Mouse (Mus musculus): ENCODE data around the gene Ap1g2.

Gene Ap1g2

DNA sequence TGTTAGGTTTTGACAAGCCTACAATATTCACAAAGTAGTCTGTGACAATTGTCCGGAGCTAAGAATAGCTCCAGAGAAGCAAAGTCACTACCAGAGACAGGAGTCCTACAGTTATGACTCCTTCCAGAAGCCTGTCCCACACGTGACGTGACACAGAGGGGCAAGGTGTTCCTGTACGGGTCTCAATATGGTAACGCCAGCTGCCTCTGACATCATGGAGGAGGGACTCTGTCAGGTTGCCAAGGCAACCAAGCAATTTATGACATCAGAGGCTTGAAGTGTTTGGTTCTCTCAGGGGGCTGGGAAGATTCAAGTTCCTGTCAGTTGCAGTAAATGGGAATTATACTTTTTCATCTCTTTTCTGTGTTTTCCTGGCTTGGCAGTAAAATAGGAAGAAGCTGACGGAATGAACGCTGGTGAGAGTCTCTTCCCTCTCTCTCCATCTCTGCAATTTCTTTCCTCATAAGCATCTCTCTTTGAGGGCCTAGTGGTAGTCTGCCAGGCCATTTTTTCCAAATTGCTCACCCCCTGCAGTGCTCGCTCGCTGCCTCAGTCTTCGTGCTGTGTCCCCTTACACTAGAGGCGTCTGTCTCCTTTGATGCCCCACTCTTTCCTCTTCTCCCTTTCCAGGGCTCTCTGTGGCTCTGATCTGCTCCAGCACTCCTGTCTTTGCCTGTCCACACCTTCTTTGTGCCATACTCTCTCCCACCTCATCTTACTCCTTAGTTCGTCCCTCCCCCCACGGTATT is 17.0 kb downstream of the Ap1g2 start:
- peak; percentile 55 for DNase-seq (ENCODE audit: low read depth)

DNA sequence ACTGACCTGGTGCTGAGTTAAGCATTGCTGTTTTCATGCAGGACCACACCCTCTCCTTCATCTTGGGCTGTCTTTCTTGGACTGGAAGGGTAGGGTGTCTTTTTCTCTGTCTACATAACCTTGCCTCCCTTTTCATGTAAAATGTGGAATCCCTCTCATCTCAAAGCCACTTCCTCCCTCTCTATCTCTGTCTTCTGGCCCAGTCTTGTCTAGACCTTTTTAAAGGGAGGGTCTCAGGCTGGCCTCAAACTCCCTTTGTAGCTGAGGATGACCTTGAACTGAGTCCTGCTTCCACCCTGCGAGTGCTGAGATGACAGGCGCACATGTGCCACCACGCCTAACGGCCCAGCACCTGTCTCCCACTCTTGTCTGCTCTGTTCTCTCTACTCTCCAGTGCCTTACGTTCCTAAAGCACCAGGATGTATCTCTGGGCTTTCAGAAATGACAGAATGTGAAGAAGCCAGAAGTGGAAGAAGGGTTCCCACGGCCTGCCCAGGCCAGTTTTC is 20.3 kb downstream of the Ap1g2 start:
- DNase-seq (ENCODE audit: low read depth) = no peak

DNA sequence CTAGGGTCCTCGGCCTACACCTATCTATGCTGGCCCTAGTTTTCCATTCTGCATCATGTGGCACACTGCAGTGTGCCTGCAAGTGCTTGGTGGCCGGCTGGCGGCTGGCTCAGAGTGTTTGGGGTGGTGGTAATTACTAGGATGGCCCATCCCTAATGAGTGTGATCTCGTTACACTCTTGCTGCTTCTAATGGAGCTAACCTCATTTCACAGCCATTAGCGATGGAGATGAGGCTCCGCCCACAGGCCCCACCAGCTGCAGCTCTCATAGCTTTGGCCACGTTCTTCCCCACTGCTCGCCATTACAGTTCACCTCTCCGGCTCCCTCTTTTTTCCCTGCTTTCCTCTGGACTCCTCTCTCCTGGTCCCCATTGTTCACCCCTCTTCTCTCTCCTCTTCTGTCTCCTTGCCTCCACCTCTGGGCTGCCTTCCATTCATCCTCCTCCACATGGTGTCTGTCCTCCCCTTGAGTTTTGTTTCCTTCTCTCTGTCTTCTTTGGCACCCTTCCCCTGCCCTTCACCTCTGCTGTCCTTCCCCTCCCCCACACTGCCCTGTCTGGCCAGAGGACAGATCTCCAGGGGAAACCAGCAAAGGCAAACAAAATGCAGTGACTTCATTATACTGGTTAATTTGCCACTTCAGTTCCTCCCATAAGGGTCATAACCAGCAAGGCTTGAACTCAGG is 20.9 kb downstream of the Ap1g2 start:
- no peak for DNase-seq (ENCODE audit: low read depth)

DNA sequence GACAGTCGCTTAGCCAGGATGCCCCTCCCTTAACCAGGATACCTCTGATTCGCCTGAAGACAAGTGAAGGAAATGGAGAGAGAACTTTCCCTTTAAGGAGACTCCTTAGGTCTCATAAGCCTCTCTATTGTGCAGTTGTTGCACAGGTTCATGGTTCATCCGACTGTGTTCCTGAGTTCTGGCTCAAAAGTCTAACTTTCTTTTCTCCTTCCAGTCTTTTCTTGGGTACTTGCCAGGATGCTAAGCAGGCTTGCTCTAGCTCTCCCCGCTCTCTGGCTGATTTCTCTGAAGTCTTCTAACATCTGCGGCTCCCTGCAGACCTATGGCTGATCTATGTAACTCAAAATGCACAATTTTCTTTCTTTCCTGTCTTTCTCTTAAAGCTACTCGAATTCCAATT is 22.9 kb downstream of the Ap1g2 start:
- DNase-seq (ENCODE audit: low read depth) = no peak

DNA sequence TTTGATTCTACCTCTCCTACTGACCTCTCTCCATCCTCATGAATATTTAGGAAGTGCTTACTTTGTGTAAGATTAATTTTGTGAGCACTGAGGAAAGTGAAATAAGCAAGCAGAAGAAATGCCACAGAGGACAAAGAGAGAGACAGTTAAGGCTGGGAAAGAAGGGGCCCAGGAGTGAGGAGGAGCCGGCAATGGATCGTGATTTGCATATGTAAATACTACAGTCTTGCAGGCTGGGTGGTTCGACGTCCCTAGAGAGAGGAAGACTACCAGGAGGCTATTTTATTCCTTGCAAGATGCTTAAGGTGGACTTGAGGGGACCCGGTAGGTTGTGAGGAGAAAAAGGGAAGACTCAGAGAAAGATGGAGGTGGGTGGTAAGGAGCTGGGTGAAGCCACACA is 25.3 kb downstream of the Ap1g2 start:
- DNase-seq (ENCODE audit: low read depth) = no peak

DNA sequence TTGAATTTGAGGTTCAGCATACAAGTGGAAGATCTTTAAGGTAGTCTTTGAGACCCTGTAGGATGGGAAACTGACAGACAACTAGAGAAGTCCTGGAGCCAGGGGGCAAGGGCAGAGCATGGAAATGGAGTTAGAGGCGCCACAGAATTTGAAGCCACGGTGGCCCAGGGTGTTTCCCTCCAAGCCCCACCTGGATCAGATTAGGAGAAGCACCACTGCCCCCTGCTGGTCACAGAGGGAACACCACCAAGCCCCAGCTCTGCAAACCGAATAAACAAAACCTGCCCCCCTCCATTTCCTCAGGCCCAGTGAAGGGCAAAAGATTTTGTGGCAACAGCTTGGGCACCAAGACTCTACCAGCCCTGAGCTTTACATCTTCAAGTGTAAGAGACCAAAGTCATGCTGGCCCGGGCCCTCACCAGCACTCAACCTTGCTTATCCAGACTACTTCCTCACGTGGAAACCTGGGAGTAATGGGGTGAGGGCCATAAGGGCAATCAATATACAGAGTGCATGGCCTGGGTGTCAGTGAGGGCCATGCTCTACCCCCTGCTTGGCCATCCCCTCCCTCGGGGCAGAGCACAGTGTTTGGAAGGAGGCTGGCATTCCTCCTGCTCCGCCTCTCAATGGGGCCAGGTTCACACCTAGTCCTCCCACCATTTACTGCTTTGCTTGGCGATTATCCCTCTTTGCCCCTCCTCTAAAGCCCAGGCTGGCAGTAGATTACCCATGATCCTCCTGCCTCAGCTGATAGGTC is 27.0 kb downstream of the Ap1g2 start:
- peak; percentile 88 for DNase-seq (ENCODE audit: low read depth)

DNA sequence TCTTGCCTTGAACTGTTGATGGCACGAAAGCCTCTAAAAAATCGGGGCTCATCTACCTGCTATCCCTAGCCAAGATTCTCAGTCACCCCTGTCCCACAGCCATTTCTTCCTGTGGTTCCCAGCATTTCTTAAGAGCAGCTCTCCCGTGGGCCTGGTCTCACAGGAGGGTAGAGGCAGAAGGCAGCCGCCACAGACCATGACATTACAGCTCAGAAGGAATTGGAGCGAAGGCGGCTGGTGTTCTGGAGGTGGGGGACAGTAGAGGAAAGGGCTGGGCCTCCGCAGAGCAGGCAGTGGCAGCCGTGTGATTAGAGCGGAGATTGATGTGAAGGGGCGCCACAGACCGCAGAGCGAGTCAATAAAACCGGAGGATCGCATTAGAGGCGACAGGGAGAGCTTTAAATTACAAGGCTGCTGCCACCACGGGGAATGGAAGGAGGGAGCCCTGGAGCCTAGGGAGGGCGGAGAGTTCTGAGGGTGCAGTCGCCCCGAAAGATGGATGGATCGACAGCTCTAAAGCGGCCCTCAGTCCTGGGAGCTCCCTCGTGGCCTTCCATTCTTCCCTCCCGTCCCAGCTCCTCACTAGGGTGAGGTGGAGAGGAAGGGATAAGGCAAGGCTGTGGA is 27.9 kb downstream of the Ap1g2 start:
- DNase-seq (ENCODE audit: low read depth) = no peak

DNA sequence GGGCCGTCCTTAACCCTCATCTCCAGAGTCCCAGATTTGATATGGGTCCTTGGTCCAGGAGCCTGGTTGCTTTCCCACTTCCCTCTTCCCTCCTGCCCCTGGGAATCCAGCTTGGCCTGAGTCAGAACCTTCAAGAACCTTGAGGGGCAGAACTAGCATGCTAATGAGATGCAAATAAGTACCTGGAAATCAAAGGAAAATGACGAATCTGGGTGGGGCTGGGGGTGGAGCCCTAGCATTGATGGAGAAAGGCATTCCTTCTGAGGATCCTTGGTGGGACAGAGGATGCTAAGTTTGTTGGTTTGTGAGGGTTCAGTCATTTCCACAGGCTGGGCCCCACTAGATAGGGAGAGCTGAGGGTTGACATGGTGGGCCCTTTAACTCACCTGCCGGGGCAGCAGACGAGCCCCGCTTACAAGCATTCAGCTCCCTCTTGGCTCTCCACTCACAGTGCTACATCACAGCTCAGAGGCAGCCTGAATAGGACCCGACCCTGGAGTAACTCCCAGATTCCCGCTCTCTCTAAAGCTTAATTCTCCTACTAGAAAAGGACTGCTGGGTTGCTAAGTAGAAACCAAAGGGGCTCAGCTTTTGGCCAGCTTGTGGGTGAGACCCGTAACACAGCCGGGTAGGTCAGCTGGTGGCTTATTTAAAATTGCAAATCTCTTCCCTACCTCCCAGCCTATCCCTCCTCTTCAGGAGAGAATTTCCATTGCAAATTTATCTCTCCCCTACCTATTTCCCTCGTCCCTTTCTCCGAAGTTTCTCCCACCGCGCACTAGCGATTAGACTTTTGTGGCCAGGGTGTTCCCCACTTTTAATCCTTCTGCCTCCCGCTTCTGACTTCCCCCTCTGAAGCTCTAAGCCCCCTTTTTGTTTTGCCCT is 28.7 kb downstream of the Ap1g2 start:
- no peak for DNase-seq (ENCODE audit: low read depth)

DNA sequence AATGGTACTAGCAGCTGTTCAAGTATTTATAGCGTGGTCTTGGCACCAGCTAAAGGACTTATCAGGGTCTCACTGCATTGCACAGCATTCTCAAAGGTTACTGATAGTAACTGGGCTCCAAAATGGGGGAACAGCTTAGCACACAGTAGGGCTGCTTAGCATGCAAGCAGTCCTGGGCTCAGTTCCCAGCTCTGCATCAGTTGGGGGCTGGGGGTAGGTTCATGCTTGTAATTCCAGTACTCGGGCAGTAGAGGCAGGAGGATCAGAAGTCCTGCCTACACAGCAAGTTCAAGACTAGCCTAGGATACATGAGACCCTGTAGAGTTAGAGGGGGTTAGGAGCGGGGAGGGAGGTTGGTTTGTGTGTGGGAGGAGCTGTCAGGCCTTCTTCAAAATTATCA is 29.4 kb downstream of the Ap1g2 start:
- DNase-seq (ENCODE audit: low read depth) = no peak

DNA sequence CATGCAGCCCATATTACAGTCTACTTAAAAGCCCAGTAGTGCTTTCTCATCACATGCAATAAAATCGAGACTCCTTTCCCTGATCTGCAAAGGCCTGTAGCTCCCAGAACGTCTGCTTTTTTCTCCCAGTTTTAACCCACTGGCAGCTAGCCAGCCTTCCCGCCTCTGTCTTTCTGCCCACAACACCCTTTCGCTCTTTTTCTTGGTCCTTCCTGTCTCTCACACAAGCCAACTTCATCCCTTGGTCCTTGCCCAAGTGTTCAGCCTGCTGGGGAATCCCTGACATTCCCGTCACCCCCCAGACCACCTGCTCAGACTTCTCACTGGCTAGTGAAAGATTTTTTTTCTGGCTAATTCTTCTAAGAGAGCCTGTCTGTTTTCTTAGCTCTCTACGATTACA is 30.2 kb downstream of the Ap1g2 start:
- DNase-seq (ENCODE audit: low read depth) = no peak

DNA sequence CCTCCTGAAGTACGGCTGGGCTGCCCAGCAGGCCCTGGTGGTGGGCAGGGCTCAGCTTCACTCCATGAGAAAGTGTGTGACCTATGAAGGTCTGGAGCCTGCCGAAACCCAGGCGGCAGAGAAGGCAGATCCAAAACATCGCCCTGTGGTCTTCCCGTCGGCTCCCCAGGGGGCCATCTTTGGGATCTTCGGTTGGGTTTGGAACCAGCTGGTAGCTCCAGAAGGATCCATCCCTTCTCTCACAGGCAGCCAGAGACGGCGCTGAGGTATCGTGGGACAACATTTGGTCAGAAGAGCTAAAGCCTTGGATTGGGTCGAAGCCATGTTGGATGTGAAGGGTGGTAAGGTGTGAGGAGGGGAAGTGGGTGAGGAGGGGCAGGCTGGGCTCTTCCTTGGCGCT is 32.0 kb downstream of the Ap1g2 start:
- no peak for DNase-seq (ENCODE audit: low read depth)

DNA sequence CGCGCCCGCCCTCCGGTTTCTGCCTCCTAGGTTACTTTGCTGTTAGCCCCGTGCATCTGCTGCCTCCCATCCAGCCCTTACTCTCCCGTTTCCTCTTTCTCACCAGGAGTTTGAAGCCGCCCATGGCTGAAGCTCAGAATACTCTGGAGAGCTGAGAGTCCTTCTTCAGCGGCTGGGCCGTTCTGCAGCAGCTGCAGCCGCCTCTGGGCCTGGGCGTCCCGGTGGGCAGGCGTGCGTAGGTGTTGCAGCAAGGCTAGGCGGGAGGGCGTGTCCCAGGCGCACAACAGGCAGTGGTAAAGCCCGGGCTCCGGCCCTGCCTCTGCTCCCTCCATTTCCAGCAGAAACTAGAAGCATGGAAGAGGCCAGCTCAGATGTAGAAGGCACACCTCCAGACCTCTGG is 34.6 kb downstream of the Ap1g2 start:
- no peak for DNase-seq (ENCODE audit: low read depth)

DNA sequence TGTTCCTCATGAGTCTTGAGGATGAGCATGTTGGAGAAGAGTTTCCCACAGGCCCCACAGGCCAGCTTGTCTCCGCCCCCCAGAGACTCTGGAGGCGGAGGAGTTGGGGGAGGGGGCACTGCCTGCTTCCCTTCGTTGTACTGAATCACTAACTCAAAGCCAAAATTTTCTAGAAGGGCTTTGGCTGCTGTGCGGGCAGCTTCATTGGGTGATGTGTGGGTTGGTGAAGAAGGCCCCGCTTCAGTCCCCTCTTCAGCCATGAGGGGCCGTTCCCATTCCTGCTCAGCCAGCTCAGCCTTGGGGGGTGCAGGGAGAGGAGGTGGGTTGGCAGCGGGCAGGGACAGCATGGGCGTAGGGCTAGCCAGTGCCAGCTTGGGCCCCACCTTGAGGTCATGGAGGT is 40.4 kb downstream of the Ap1g2 start:
- no peak for DNase-seq (ENCODE audit: low read depth)

DNA sequence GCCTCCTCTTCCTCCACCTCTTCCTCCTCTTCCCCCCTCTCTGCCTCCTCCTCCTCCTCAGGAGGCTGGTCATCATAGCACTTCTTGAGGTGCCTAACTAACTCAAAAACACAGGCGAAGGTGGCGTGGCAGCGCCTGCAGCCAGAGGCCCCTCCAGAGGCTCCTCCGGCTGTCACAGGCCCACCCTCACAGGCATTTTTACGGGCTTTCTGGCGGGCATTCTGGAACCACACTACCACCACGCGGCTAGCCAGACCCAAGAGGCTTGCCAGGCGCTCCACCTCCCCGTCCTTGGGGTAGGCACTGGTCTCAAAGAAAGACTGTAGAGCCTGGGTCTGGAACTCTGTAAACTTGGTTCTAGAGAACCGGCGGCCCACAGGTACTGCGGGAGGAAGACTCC is 41.0 kb downstream of the Ap1g2 start:
- no peak for DNase-seq (ENCODE audit: low read depth)

DNA sequence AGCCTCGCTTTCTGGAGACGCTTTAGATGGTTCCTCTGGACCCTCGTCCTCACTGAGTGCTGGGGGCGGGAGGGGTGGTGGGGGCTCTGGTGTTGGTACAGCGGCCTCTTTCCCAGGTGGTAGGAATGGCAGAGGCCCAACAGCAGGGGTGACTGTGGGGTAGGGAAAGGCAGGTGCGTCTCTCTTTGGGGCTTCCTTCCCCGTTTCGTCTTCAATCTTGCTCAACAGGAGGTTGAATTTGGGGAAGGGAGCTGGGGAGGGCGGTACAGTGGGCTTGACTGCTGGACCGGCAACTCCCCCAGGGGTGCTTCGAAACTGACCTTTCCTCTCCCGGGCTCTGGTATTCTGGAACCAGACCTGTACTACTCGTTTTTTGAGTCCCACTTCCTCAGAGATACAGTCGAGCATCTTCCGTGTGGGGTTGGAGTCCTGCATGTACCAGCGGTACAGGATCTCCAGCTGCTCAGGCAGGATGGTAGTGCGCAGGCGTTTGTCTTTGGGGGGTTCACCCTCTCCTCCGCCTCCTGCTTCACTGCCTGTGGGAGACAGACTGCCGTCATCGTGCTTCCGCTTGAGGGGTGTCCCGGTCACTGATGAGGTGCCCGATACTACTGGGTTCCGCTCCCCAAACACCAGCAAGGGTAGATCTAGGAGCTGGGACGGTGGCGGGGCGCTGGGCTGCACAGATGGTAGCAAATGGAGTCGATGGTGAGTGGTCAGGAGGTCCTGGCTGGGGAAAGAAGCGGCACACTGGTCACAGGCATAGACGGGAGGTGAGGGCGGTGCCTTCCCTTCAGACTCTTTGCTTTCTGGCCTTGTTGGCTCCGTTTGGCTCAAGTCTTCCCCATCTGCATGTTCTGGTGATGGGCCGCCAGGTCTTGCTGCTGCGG is 41.7 kb downstream of the Ap1g2 start:
- DNase-seq (ENCODE audit: low read depth) = no peak

DNA sequence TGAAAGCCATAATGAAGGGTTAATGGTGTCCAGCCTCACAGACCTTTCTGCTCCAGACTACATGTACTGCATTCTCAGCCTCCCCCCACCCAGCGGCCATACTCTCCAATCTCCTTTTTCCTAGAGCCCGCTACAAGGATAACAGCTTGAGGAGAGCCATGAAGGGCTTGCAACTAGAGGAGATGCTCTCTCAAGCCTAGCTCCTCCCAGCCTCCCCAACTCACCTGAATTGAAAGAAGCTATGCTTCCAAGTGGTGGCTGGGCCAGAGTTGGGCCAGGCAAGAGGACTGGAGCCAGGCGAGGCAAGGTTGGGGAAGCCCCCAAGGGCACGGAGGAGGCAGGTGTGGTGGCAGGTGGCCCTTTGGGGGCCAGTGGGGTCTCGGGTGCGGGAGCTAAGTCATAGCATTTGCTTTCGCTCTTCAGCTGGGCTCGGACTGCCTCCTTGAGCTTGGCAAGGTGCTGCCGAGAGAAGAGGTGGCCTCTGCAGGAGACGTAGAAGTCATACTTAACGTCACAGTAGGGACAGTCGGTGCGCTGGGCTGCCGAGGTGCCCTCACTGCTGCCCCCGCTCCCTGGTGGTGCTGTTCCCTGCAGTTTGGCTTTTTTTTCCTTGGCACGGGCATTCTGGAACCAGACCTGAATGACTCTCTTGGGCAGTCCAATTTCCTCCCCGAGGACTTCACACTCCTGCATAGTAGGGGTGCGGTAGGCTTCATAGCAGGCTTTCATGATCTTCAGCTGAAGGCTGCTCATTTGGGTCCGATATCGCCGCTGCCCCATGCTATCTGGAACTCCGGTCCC is 42.6 kb downstream of the Ap1g2 start:
- DNase-seq (ENCODE audit: low read depth) = no peak

DNA sequence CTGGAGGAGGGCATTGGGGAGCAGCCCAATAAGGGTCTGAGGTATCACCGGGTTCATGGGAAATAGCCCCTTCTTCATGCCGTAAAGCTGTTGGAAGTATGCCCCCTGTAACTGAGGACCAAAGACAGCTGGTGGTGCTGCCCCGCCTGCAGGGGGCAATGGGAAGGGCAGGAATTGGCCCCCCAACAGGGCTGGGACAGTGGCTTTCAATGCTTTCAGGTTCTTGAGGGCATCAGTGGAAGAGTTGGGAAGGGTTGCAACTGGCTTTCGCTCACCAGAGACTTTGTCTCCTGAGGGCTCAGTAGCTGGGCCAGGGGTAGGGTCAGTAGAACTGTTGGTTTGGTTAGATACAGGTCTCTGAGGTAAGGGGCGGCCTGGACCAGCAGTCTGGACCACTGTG is 43.3 kb downstream of the Ap1g2 start:
- no peak for DNase-seq (ENCODE audit: low read depth)

DNA sequence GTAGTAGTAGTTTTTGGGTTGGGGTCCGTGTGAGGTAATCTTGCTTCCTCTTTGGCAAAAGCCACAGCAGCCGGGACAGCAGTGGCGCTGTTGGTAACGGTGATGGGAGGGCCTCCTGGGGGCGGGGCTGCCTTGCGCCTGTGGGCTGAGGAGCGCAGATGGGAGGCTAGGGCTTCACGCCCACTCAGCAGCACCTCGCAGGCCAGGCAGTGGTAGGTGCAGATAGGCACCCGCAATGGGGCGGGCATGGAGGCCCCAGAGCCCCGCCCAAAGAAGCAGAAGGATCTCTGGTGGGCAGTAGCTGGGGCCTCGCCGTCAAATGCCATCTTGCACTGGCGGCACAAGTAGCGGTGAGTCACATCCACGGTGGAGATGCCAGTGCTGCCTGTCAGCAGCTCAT is 43.8 kb downstream of the Ap1g2 start:
- DNase-seq (ENCODE audit: low read depth) = peak; percentile 48

DNA sequence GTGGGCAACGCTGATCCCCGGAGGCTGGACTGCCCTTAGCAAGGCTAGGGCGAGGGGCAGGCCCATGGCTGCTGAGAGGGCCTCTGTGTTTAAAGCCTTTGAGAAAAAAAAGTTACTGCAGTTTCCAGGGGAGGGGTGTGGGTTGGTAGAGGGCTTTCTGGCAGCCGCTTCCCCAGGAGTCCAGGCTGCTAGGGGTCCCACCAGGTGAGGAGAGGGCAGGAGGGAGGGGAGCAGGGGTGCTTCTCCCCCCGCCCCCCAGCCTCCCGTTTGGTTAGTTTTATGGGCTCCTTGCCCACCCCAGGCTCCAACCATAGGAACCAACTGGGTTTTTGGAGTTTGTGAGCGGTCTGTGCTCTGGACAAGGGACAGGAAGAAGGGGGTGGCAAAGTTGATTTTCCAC is 44.5 kb downstream of the Ap1g2 start:
- DNase-seq (ENCODE audit: low read depth) = no peak

DNA sequence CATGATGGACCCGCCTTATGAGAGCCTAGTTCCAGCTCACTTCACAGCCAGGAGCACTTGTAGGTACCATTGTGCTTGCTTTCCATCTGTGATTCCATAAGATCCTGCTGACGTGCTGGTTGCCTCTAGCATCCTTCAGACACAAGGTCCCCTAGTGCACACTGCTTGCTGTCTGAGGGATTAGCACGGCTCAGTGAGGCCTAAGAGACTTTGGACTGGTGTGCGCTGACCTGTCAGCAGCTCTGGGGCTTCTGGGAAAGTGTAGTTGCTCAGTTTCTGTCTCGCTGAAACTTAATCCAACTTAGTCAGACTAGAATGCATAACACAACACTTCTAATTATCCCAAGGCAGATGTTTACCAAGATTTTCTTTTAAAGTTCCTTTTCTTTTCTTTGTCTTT is 46.5 kb downstream of the Ap1g2 start:
- no peak for DNase-seq (ENCODE audit: low read depth)

Measured in induced T-regulatory cell, adult 2 months (primary cell).